Mouse (Mus musculus): ENCODE results near the gene Pigb. TPM values are rescaled to one million over a fixed set of nuclear protein-coding genes. Genes with fewer than 3 reads are reported as not detected.

The Pigb gene
- total RNA-seq, 2 experiments from 2014 or later, result 11.0 to 13.8 TPM

Small RNA genes within 50 kb of the gene (microRNA-seq; reads per million reads assigned to microRNA genes)
- 0 to 0.47 reads per million in 2 experiments for gene Gm27353 (ENCODE audit: borderline number of aligned reads in 2 of 2)

Other genes starting within 250 kb of the Pigb start
- gene Prtg, start 233.5 kb downstream of the Pigb start, total RNA-seq (2021), result under 1 TPM in 1 of 2 experiments, not detected in 1; 0.07 TPM
- gene Pygo1, start 114.7 kb downstream of the Pigb start, total RNA-seq (2021), result 1 to 10 TPM; 3.4 to 3.7 TPM
- gene Dyx1c1, start 81.6 kb downstream of the Pigb start, total RNA-seq (2021), result 1 to 10 TPM in 1 of 2 experiments, under 1 TPM in 1; 0.99 to 1.2 TPM
- gene Gm44503, start 81.5 kb downstream of the Pigb start, total RNA-seq (2021), result not detected
- gene Ccpg1os, start 55.0 kb downstream of the Pigb start, total RNA-seq (2021), result 10 to 100 TPM; 12.2 to 13.9 TPM
- 100 to 1,000 TPM; 112 to 150 TPM for gene Ccpg1, start 54.9 kb downstream of the Pigb start, total RNA-seq (2021)
- 10 to 100 TPM; 22.9 to 29.6 TPM for gene Rab27a, start 4.5 kb upstream of the Pigb start, total RNA-seq (2021)
- under 1 TPM; 0.29 to 0.80 TPM for gene Khdc3, start 61.5 kb upstream of the Pigb start, total RNA-seq (2021)
- not detected for gene Gm20509, start 62.1 kb upstream of the Pigb start, total RNA-seq (2021)
- 10 to 100 TPM; 60.3 to 66.3 TPM for gene Rsl24d1, start 73.0 kb upstream of the Pigb start, total RNA-seq (2021)